Mouse (Mus musculus) liver, embryonic 14.5 days (tissue): ENCODE data around the gene Lrwd1. TPM values are rescaled to one million over a fixed set of nuclear protein-coding genes. Genes with fewer than 3 reads are reported as not detected.

Experiments
- ATAC-seq: fragments of 200-750 bp; cut with Nextera tagmentation; 2 replicates; pipeline ENCODE4 v1.8.0; 2017; ENCODE audit warnings: moderate number of reproducible peaks, mild to moderate bottlenecking, moderate library complexity; ENCODE audit not compliant: insufficient read depth
- DNase-seq, 3 experiments: peaks; one replicate each; pipeline ENCODE4 v3.0.0-alpha.2; 2012 to 2013; ENCODE audit warnings: low read depth in 3 of 3, low spot score in 3 of 3
- H3K27ac ChIP-seq: fragments of 300-500 bp; sonication (generic); 2 replicates; pipeline ENCODE4 v1.5.1; 2014; ENCODE audit warnings: moderate library complexity, mild to moderate bottlenecking, control low read depth, inconsistent platforms
- H3K27me3 ChIP-seq: fragments of 300-500 bp; sonication (generic); 2 replicates; pipeline ENCODE4 v1.6.1; 2014; ENCODE audit warnings: mild to moderate bottlenecking, low read length, moderate library complexity; ENCODE audit not compliant: control insufficient read depth, insufficient read depth
- H3K36me3 ChIP-seq: fragments of 300-500 bp; sonication (generic); replicated peaks from 2 replicates; pipeline ENCODE4 v1.6.1; 2014; ENCODE audit warnings: low read depth; ENCODE audit not compliant: control insufficient read depth, insufficient read depth
- H3K4me1 ChIP-seq, 2 experiments: fragments of 200-500 bp in 1 of 2; fragments of 300-500 bp in 1 of 2; sonication (generic) in 1 of 2; replicated peaks; 2 replicates each; pipeline ENCODE4 v1.6.1; 2012 to 2014; ENCODE audit warnings: antibody characterized with exemption in 1 of 2, inconsistent platforms in 1 of 2, low read length in 1 of 2; ENCODE audit not compliant: control insufficient read depth in 2 of 2, insufficient read depth in 2 of 2
- H3K4me2 ChIP-seq: fragments of 300-500 bp; sonication (generic); 2 replicates; pipeline ENCODE4 v1.6.1; 2014; ENCODE audit warnings: low read depth, mild to moderate bottlenecking, control low read depth, moderate library complexity
- H3K4me3 ChIP-seq, 2 experiments: fragments of 200-500 bp in 1 of 2; fragments of 300-500 bp in 1 of 2; sonication (generic) in 1 of 2; 2 replicates each; pipeline ENCODE4 v1.5.1; 2012 to 2014; ENCODE audit warnings: low read depth in 2 of 2, low read length in 2 of 2, mild to moderate bottlenecking in 2 of 2, control low read depth in 1 of 2, inconsistent platforms in 1 of 2, moderate library complexity in 1 of 2; ENCODE audit not compliant: insufficient read depth in 1 of 2
- H3K9ac ChIP-seq: fragments of 300-500 bp; sonication (generic); replicated peaks from 2 replicates; pipeline ENCODE4 v1.6.1; 2014; ENCODE audit warnings: mild to moderate bottlenecking, control low read depth, moderate library complexity
- H3K9me3 ChIP-seq: fragments of 300-500 bp; sonication (generic); 2 replicates; pipeline ENCODE4 v1.6.1; 2016; ENCODE audit warnings: low read length, mixed read lengths; ENCODE audit not compliant: control insufficient read depth
- CTCF ChIP-seq: IDR thresholded peaks from 2 replicates; pipeline ENCODE4 v1.5.1; 2016; ENCODE audit warnings: antibody characterized with exemption, low read depth, control low read depth
- EP300 ChIP-seq: IDR thresholded peaks from 2 replicates; pipeline ENCODE4 v1.6.1; 2016; ENCODE audit warnings: antibody characterized with exemption, low read depth
- WGBS: fragments of 180-500 bp; shearing (Covaris S2); extraction: QIAGEN DNeasy Blood & Tissue Kit; methylation state at CpG from one replicate; pipeline ENCODE4 v1.1.7; 2014; ENCODE audit not compliant: insufficient replicate concordance; 5-methylcytosine and 5-hydroxymethylcytosine counted together
- microRNA-seq: library from miRNA; unstranded; fragments of <30 nt; microRNA quantifications from one replicate; pipeline ENCODE4, GENCODE M21; 2016
- polyA plus RNA-seq, 2 experiments: library from polyadenylated mRNA; depleted of rRNA in 1 of 2; stranded (reverse) in 1 of 2; unstranded in 1 of 2; fragments of >200 nt; fragmentation: Nextera tagmentation in 1 of 2; extraction: Ambion mirVana in 1 of 2; gene quantifications; 2 replicates each; pipeline versions ENCODE4 v1.2.1 to v1.2.3; 2012 to 2014

Lrwd1 gene
- polyA plus RNA-seq, 2 experiments, result 34.1 to 45.2 TPM

- DNase-seq (no peak), ATAC-seq (no peak)
- Histone ChIP-seq H3K27ac (no peak overlapping the region), H3K4me2 (no peak overlapping the region), H3K36me3 (no peaks in the 10 kb centered on the region), H3K9ac (no peak overlapping the region), H3K4me3 (no peak overlapping the region), H3K9me3 (no peaks in the 10 kb centered on the region), H3K4me1 (no peaks in the 10 kb centered on the region), H3K27me3 (no peaks in the 10 kb centered on the region)
- WGBS, result 50% methylated on average over 7 of the region's 7 CpGs
- TF ChIP-seq EP300 (no peak), CTCF (no peak)
Observed at GRCm38 (mm10) chr5:136076284-136076683, 59.6 kb downstream of the Lrwd1 start.

GRCm38 (mm10) chr5:136075076-136075475, 60.8 kb downstream of the Lrwd1 start:
- H3K27ac ChIP-seq, result no peak overlapping the region
- no peak overlapping the region for H3K9ac ChIP-seq
- 33% methylated on average over 5 of the region's 5 CpGs for WGBS
- H3K36me3 ChIP-seq, result no peaks in the 10 kb centered on the region
- no peak for TF ChIP-seq EP300
- TF ChIP-seq CTCF, result no peak
- H3K4me2 ChIP-seq, result no peak overlapping the region
- DNase-seq (no peak), ATAC-seq (no peak)
- H3K4me1 ChIP-seq, result no peaks in the 10 kb centered on the region
- no peak overlapping the region for H3K4me3 ChIP-seq
- H3K9me3 ChIP-seq, result no peaks in the 10 kb centered on the region
- no peaks in the 10 kb centered on the region for H3K27me3 ChIP-seq

DNA sequence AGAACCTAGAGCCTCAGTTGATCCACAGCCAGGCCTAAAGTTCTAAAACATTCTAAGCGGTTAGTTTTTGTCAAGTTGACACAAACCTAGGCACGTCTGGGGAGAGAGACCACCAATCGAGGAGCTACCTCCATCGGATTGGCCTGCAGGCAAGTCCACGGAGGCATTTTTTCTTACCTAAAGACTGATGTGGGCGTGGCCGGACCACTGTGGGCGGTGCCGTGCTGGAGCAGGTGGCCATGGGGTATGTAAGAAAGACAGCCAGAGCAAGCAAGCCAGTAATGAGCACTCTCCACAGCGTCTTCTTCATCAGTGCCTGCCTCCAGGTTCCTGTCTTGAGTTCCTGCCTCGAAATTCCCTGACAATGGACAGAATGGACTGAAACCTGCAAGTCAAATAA, 62.3 kb downstream of the Lrwd1 start:
- DNase-seq, result no peak
- H3K9me3 ChIP-seq, result no peaks in the 10 kb centered on the region
- no peak for ATAC-seq
- no peak overlapping the region for H3K4me3 ChIP-seq
- no peaks in the 10 kb centered on the region for H3K4me1 ChIP-seq
- no peaks in the 10 kb centered on the region for H3K36me3 ChIP-seq
- H3K27me3 ChIP-seq, result no peaks in the 10 kb centered on the region
- no peak overlapping the region for H3K4me2 ChIP-seq
- WGBS, result 52% methylated on average over 11 of the region's 11 CpGs
- no peak for TF ChIP-seq CTCF
- TF ChIP-seq EP300, result no peak
- H3K9ac ChIP-seq, result no peak overlapping the region
- no peak overlapping the region for H3K27ac ChIP-seq

DNA sequence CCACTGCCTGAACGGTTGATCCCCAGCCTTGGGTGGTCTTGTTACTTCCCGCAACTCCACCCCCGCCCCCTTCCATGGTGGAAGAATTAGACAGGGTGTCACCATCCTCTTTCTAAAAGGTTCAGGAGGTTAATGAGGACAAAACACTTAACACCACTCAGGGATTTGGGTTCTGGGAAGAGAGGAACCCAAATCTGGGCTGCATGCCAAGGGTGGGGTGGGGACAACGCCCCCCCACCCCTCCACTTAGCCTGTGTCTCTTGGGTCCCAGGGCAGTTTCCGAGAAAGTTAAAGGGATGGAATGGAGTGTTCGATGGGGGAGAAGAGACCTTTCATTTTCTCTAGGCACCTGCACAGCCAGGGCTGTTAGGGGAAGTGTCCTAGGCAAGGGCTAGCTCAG, 62.8 kb downstream of the Lrwd1 start:
- Histone ChIP-seq H3K4me2 (no peak overlapping the region), H3K27me3 (no peaks in the 10 kb centered on the region), H3K27ac (no peak overlapping the region), H3K9me3 (no peaks in the 10 kb centered on the region), H3K36me3 (no peaks in the 10 kb centered on the region), H3K4me3 (no peak overlapping the region), H3K4me1 (no peaks in the 10 kb centered on the region), H3K9ac (no peak overlapping the region)
- TF ChIP-seq EP300 (no peak), CTCF (no peak)
- 57% methylated on average over 6 of the region's 6 CpGs for WGBS
- ATAC-seq (no peak), DNase-seq (no peak)

Small RNA genes lying within 50 kb of the gene (microRNA-seq; reads per million reads assigned to microRNA genes)
- gene Mir7035, result not detected

Other genes starting within 250 kb of the Lrwd1 start
- gene Hspb1, start 248.2 kb downstream of the Lrwd1 start, polyA plus RNA-seq (2012; rRNA removed), result 1.7 and 1.9 TPM in 2 replicates
- 1.7 and 1.8 TPM in 2 replicates for gene Hspb1, start 248.2 kb downstream of the Lrwd1 start, polyA plus RNA-seq (2014; fragmentation: Nextera tagmentation; extraction: Ambion mirVana)
- 21.7 and 25.9 TPM in 2 replicates for gene Ywhag, start 201.5 kb downstream of the Lrwd1 start, polyA plus RNA-seq (2012; rRNA removed)
- 26.3 and 30.1 TPM in 2 replicates for gene Ywhag, start 201.5 kb downstream of the Lrwd1 start, polyA plus RNA-seq (2014; fragmentation: Nextera tagmentation; extraction: Ambion mirVana)
- gene Ssc4d, start 161.5 kb downstream of the Lrwd1 start, polyA plus RNA-seq (2012; rRNA removed), result 2.3 and 2.8 TPM in 2 replicates
- gene Ssc4d, start 161.5 kb downstream of the Lrwd1 start, polyA plus RNA-seq (2014; fragmentation: Nextera tagmentation; extraction: Ambion mirVana), result 1.5 and 2.1 TPM in 2 replicates
- gene Zp3, start 156.0 kb downstream of the Lrwd1 start, polyA plus RNA-seq (2012; rRNA removed), result 0.03 TPM in 1 of 2 replicates, not detected in the other
- not detected in 2 replicates for gene Zp3, start 156.0 kb downstream of the Lrwd1 start, polyA plus RNA-seq (2014; fragmentation: Nextera tagmentation; extraction: Ambion mirVana)
- 3.4 and 5.0 TPM in 2 replicates for gene Dtx2, start 141.3 kb downstream of the Lrwd1 start, polyA plus RNA-seq (2012; rRNA removed)
- 5.1 and 5.4 TPM in 2 replicates for gene Dtx2, start 141.3 kb downstream of the Lrwd1 start, polyA plus RNA-seq (2014; fragmentation: Nextera tagmentation; extraction: Ambion mirVana)
- 2.0 and 2.5 TPM in 2 replicates for gene Upk3b, start 97.6 kb downstream of the Lrwd1 start, polyA plus RNA-seq (2012; rRNA removed)
- 2.1 and 2.4 TPM in 2 replicates for gene Upk3b, start 97.6 kb downstream of the Lrwd1 start, polyA plus RNA-seq (2014; fragmentation: Nextera tagmentation; extraction: Ambion mirVana)
- gene Upk3bl, start 81.6 kb downstream of the Lrwd1 start, polyA plus RNA-seq (2012; rRNA removed), result 0.10 TPM in 1 of 2 replicates, not detected in the other
- not detected in 2 replicates for gene Upk3bl, start 81.6 kb downstream of the Lrwd1 start, polyA plus RNA-seq (2014; fragmentation: Nextera tagmentation; extraction: Ambion mirVana)
- 1.4 and 1.5 TPM in 2 replicates for gene Rasa4, start 52.2 kb downstream of the Lrwd1 start, polyA plus RNA-seq (2012; rRNA removed)
- gene Rasa4, start 52.2 kb downstream of the Lrwd1 start, polyA plus RNA-seq (2014; fragmentation: Nextera tagmentation; extraction: Ambion mirVana), result 0.85 and 0.93 TPM in 2 replicates
- 94.0 and 101 TPM in 2 replicates for gene Polr2j, start 19.4 kb downstream of the Lrwd1 start, polyA plus RNA-seq (2012; rRNA removed)
- 160 and 167 TPM in 2 replicates for gene Polr2j, start 19.4 kb downstream of the Lrwd1 start, polyA plus RNA-seq (2014; fragmentation: Nextera tagmentation; extraction: Ambion mirVana)
- 8.2 and 9.6 TPM in 2 replicates for gene Alkbh4, start 72 bp upstream of the Lrwd1 start, polyA plus RNA-seq (2012; rRNA removed)
- 7.0 and 8.3 TPM in 2 replicates for gene Alkbh4, start 72 bp upstream of the Lrwd1 start, polyA plus RNA-seq (2014; fragmentation: Nextera tagmentation; extraction: Ambion mirVana)
- gene Orai2, start 34.6 kb upstream of the Lrwd1 start, polyA plus RNA-seq (2012; rRNA removed), result 3.0 and 3.6 TPM in 2 replicates
- gene Orai2, start 34.6 kb upstream of the Lrwd1 start, polyA plus RNA-seq (2014; fragmentation: Nextera tagmentation; extraction: Ambion mirVana), result 2.2 and 3.0 TPM in 2 replicates
- 5.6 and 16.0 TPM in 2 replicates for gene Prkrip1, start 62.9 kb upstream of the Lrwd1 start, polyA plus RNA-seq (2012; rRNA removed)
- 25.0 and 32.2 TPM in 2 replicates for gene Prkrip1, start 62.9 kb upstream of the Lrwd1 start, polyA plus RNA-seq (2014; fragmentation: Nextera tagmentation; extraction: Ambion mirVana)
- gene Sh2b2, start 110.5 kb upstream of the Lrwd1 start, polyA plus RNA-seq (2012; rRNA removed), result 1.8 and 8.5 TPM in 2 replicates
- gene Sh2b2, start 110.5 kb upstream of the Lrwd1 start, polyA plus RNA-seq (2014; fragmentation: Nextera tagmentation; extraction: Ambion mirVana), result 1.4 and 1.5 TPM in 2 replicates